Mouse (Mus musculus): ENCODE data around the gene Ptprd. TPM values are rescaled to one million over a fixed set of nuclear protein-coding genes. Genes with fewer than 3 reads are reported as not detected.

The Ptprd gene
- polyA plus RNA-seq, 1 experiment from 2014 or later, result 145 TPM

DNA sequence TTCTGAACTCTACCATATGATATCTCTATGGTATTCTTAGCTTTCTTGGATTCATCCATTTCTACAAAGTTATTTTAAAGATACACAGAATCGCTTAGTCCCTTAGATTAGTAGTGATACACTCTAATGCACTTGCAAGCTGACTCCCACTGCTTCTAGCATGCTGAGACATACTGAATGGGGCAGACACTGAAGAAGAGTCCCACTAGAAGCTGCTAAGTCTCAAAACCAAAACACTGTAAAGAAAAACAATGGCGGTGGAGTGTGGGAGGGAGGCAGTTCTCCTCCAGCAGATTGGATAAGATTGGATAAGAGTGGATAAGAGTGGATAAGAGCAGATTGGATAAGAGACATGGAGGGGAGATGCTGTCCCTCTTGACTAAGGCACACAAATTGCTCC, 2207.6 kb downstream of the Ptprd start:
- Histone ChIP-seq H3K9ac (replicated peaks; ENCODE audit: low read depth, low read length) (no peak overlapping the region), H3K4me1 (ENCODE audit: control insufficient read depth, insufficient read depth, low read length) (no peaks in the 10 kb centered on the region), H3K27ac (ENCODE audit: low read depth, low read length) (no peak overlapping the region), H3K4me3 (ENCODE audit: low read depth, low read length) (no peak overlapping the region), H3K27me3 (ENCODE audit: control insufficient read depth, insufficient read depth, low read length) (no peaks in the 10 kb centered on the region), H3K36me3 (ENCODE audit: control insufficient read depth, insufficient read depth, low read length) (no peaks in the 10 kb centered on the region), H3K9me3 (ENCODE audit: control insufficient read depth, low read length) (no peaks in the 10 kb centered on the region), H3K4me2 (ENCODE audit: low read depth, low read length) (no peak overlapping the region)
- 97% methylated on average over 2 of the region's 2 CpGs for WGBS
- no peak for ATAC-seq (ENCODE audit: low read depth)

DNA sequence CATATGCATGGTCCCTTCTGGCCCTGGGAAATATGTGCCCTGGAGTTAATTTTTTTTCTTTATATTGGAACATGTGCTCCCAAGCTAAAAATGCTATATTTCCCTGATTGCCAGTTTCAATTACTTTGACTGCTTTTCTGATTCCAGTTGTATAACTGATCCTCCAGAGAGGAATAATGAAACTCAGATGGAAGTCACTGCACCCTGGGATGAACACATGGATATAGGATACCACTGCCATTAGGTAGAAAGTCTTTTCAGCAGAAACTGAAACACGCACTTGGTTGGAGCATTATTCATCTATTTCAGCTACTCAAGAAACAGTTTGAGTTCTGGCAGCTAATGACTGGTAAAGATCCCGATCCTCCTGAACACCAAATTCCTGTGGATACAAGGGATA, 2211.5 kb downstream of the Ptprd start:
- H3K4me2 ChIP-seq (ENCODE audit: low read depth, low read length), result no peak overlapping the region
- WGBS, result 75% methylated on average over 2 of the region's 2 CpGs
- ATAC-seq (ENCODE audit: low read depth), result no peak
- H3K9ac ChIP-seq (replicated peaks; ENCODE audit: low read depth, low read length), result no peak overlapping the region
- no peaks in the 10 kb centered on the region for H3K9me3 ChIP-seq (ENCODE audit: control insufficient read depth, low read length)
- H3K27me3 ChIP-seq (ENCODE audit: control insufficient read depth, insufficient read depth, low read length), result no peaks in the 10 kb centered on the region
- no peaks in the 10 kb centered on the region for H3K36me3 ChIP-seq (ENCODE audit: control insufficient read depth, insufficient read depth, low read length)
- no peaks in the 10 kb centered on the region for H3K4me1 ChIP-seq (ENCODE audit: control insufficient read depth, insufficient read depth, low read length)
- no peak overlapping the region for H3K4me3 ChIP-seq (ENCODE audit: low read depth, low read length)
- no peak overlapping the region for H3K27ac ChIP-seq (ENCODE audit: low read depth, low read length)

DNA sequence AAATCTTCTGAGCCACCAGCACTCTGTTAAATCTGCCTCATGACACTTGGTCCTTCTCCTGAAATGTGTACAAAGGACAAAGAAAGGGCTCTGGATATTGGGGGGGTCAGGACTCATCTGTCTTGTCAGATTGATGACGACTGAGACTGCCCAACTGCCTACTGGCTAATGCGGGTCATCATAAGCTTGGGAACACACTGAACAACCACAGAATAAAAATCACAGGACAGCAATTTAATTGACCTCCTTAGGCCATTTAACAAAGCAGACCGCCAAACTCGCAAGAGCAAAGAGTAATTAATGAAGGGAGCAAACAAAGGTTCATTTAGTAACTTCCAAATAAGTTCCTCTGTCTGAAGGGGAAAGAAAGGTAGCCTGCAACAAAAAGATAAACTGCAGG, 2215.9 kb downstream of the Ptprd start:
- H3K27ac ChIP-seq (ENCODE audit: low read depth, low read length), result no peak overlapping the region
- H3K9me3 ChIP-seq (ENCODE audit: control insufficient read depth, low read length), result no peaks in the 10 kb centered on the region
- no peak overlapping the region for H3K4me3 ChIP-seq (ENCODE audit: low read depth, low read length)
- no peak overlapping the region for H3K4me2 ChIP-seq (ENCODE audit: low read depth, low read length)
- WGBS, result 36% methylated on average over 4 of the region's 4 CpGs
- H3K4me1 ChIP-seq (ENCODE audit: control insufficient read depth, insufficient read depth, low read length), result no peaks in the 10 kb centered on the region
- no peaks in the 10 kb centered on the region for H3K27me3 ChIP-seq (ENCODE audit: control insufficient read depth, insufficient read depth, low read length)
- ATAC-seq (ENCODE audit: low read depth), result no peak
- no peak overlapping the region for H3K9ac ChIP-seq (replicated peaks; ENCODE audit: low read depth, low read length)
- H3K36me3 ChIP-seq (ENCODE audit: control insufficient read depth, insufficient read depth, low read length), result no peaks in the 10 kb centered on the region

DNA sequence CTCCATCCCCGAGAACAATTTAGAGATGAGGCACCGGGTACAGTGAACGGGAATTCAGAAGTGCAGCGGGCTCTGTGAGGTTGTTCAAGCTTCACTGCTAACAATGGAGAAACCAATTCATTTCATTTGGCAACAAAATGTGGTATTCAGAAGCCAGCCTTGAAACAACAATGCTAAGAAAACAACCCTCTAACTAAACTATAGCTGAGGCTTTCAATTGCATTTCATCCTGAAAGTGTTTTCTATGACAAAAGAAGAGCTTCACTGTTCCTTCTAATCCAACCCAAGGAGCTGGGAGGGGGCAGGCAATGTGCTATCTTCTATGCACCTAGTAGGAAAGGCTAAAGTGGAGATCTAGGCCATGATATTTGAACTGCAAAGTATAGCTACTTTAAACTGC, 2217.2 kb downstream of the Ptprd start:
- Histone ChIP-seq H3K27ac (ENCODE audit: low read depth, low read length) (no peak overlapping the region), H3K9me3 (ENCODE audit: control insufficient read depth, low read length) (no peaks in the 10 kb centered on the region), H3K36me3 (ENCODE audit: control insufficient read depth, insufficient read depth, low read length) (no peaks in the 10 kb centered on the region), H3K4me3 (ENCODE audit: low read depth, low read length) (no peak overlapping the region), H3K9ac (replicated peaks; ENCODE audit: low read depth, low read length) (no peak overlapping the region), H3K27me3 (ENCODE audit: control insufficient read depth, insufficient read depth, low read length) (no peaks in the 10 kb centered on the region), H3K4me1 (ENCODE audit: control insufficient read depth, insufficient read depth, low read length) (no peaks in the 10 kb centered on the region), H3K4me2 (ENCODE audit: low read depth, low read length) (no peak overlapping the region)
- 51% methylated on average over 4 of the region's 4 CpGs for WGBS
- no peak for ATAC-seq (ENCODE audit: low read depth)

DNA sequence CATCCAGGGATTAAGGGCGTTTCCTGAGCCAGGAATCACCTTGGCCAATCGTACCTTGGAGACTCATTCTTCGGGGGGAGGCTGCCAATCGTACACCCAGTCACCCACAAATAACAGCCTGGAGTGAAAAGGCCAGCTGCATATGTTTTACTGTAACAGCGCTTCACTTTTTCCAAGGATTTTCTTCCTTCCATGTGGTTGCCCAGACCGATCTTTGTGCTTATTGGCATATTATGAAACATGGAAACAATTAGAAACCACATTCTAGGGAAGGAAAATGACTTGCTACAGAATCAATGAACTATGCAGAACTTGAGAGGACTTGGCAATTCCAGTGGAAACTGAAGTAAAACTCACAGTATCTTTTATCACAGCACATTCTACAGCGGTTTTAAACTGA, 2218.7 kb downstream of the Ptprd start:
- ATAC-seq (ENCODE audit: low read depth), result no peak
- 82% methylated on average over 7 of the region's 7 CpGs for WGBS
- Histone ChIP-seq H3K4me2 (ENCODE audit: low read depth, low read length) (no peak overlapping the region), H3K4me3 (ENCODE audit: low read depth, low read length) (no peak overlapping the region), H3K9ac (replicated peaks; ENCODE audit: low read depth, low read length) (no peak overlapping the region), H3K4me1 (ENCODE audit: control insufficient read depth, insufficient read depth, low read length) (no peaks in the 10 kb centered on the region), H3K27ac (ENCODE audit: low read depth, low read length) (no peak overlapping the region), H3K36me3 (ENCODE audit: control insufficient read depth, insufficient read depth, low read length) (no peaks in the 10 kb centered on the region), H3K27me3 (ENCODE audit: control insufficient read depth, insufficient read depth, low read length) (no peaks in the 10 kb centered on the region), H3K9me3 (ENCODE audit: control insufficient read depth, low read length) (no peaks in the 10 kb centered on the region)

DNA sequence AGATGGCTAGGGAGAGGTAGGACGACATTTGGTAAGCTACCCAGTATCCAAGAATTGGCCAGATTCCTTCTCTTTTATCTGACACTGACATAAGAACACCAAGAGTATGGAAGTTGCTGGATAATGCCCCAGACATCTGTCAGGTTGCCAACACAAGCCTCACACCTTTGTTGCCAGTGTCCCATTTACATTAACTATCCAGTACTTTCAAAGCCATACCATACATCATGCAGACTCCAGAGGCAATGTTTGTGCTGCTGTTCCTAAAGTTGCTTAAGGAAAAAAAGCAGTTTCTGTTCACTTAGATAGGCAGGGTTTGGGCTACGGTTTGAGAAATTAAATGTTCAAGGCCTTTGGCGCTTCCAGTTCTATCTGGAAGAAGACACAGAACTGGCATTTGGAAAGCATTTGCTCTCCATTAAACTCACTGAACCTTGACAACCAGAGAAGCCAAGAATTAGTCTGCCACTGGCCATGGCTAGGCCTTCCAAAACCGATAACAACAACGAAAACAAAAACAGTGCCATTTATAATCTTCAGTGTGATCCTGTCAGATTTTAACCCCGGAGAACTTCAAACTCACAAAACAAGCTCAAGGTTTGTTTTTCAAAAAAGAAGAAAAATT, 2220.0 kb downstream of the Ptprd start:
- H3K9me3 ChIP-seq (ENCODE audit: control insufficient read depth, low read length), result no peaks in the 10 kb centered on the region
- ATAC-seq (ENCODE audit: low read depth), result no peak
- WGBS, result 77% methylated on average over 6 of the region's 6 CpGs

DNA sequence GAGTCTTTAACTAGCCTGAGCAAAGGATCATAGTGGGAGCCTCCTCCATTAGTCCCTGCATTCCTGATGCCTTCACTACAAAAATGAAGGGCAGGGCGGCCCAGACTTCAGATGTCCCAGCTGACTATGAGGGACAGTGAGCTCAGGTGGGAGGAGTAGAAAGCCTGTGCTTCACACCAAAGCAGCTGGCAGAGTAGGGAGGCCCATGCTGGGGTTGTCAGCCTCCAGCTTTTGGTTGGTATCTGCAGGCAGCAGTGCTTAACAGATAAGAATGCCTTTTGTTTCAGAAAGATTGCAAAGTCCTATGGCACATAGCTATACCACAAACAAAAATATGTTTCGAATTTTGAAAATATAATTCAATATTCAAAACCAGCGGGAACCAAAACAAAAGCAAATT, 2237.0 kb downstream of the Ptprd start:
- Histone ChIP-seq H3K4me3 (ENCODE audit: low read depth, low read length) (no peak overlapping the region), H3K4me2 (ENCODE audit: low read depth, low read length) (no peak overlapping the region), H3K27me3 (ENCODE audit: control insufficient read depth, insufficient read depth, low read length) (no peaks in the 10 kb centered on the region), H3K27ac (ENCODE audit: low read depth, low read length) (no peak overlapping the region), H3K9ac (replicated peaks; ENCODE audit: low read depth, low read length) (no peak overlapping the region), H3K36me3 (ENCODE audit: control insufficient read depth, insufficient read depth, low read length) (no peaks in the 10 kb centered on the region), H3K9me3 (ENCODE audit: control insufficient read depth, low read length) (no peaks in the 10 kb centered on the region), H3K4me1 (ENCODE audit: control insufficient read depth, insufficient read depth, low read length) (no peaks in the 10 kb centered on the region)
- ATAC-seq (ENCODE audit: low read depth), result no peak
- 78% methylated on average over 3 of the region's 3 CpGs for WGBS

More for the DNA sequence above, 2220.0 kb downstream of the Ptprd start:
- H3K9ac ChIP-seq (replicated peaks; ENCODE audit: low read depth, low read length), result no peak overlapping the region
- no peaks in the 10 kb centered on the region for H3K27me3 ChIP-seq (ENCODE audit: control insufficient read depth, insufficient read depth, low read length)
- H3K27ac ChIP-seq (ENCODE audit: low read depth, low read length), result no peak overlapping the region
- no peaks in the 10 kb centered on the region for H3K4me1 ChIP-seq (ENCODE audit: control insufficient read depth, insufficient read depth, low read length)
- H3K4me2 ChIP-seq (ENCODE audit: low read depth, low read length), result no peak overlapping the region
- H3K36me3 ChIP-seq (ENCODE audit: control insufficient read depth, insufficient read depth, low read length), result no peaks in the 10 kb centered on the region
- H3K4me3 ChIP-seq (ENCODE audit: low read depth, low read length), result no peak overlapping the region

DNA sequence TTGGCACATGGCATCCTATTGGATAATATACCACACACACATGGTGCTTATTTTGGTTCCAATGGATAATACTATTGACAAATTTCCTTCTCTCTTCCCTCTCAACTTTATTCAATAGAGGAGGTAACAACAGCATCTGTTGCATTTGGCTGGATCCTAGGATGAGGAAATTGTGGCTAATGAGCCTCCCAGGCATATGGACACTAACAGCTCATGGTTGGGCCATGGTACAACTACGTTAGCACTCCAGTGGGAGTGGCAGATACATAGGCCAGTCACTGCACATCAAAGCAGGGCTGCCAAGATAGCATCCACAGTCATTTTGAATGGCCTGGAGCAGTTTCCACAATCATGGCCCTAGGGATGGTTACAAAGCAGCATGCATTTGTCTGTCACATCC, 2238.4 kb downstream of the Ptprd start:
- H3K4me1 ChIP-seq (ENCODE audit: control insufficient read depth, insufficient read depth, low read length), result no peaks in the 10 kb centered on the region
- no peaks in the 10 kb centered on the region for H3K27me3 ChIP-seq (ENCODE audit: control insufficient read depth, insufficient read depth, low read length)
- no peaks in the 10 kb centered on the region for H3K9me3 ChIP-seq (ENCODE audit: control insufficient read depth, low read length)
- H3K4me3 ChIP-seq (ENCODE audit: low read depth, low read length), result no peak overlapping the region
- no peak overlapping the region for H3K9ac ChIP-seq (replicated peaks; ENCODE audit: low read depth, low read length)
- 76% methylated on average over 1 of the region's 1 CpGs for WGBS
- 0 out of 2 replicates have a peak, but pooled peaks have one; percentile 24 for ATAC-seq (ENCODE audit: low read depth)
- no peaks in the 10 kb centered on the region for H3K36me3 ChIP-seq (ENCODE audit: control insufficient read depth, insufficient read depth, low read length)
- H3K4me2 ChIP-seq (ENCODE audit: low read depth, low read length), result no peak overlapping the region
- H3K27ac ChIP-seq (ENCODE audit: low read depth, low read length), result no peak overlapping the region

DNA sequence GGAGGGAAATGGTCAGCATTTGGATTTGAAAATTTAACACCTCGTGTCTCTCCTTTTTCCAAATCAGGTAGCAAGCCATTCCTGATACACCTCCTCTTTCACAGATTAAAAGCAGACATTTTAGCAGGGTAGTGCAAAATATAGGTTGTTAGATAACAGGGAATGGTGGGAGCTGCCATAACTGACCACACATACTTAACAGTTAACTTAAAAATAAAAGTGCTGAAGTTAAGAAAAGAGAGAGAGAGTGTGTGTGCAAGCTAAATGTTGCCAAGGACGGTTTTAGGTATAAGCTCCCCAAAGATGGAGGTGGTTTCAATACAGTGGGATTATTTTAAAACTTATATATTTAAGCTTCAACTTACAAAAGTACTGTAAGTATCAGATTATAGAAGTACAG, 2241.8 kb downstream of the Ptprd start:
- Histone ChIP-seq H3K9me3 (ENCODE audit: control insufficient read depth, low read length) (no peaks in the 10 kb centered on the region), H3K36me3 (ENCODE audit: control insufficient read depth, insufficient read depth, low read length) (no peaks in the 10 kb centered on the region), H3K4me1 (ENCODE audit: control insufficient read depth, insufficient read depth, low read length) (no peaks in the 10 kb centered on the region), H3K4me3 (ENCODE audit: low read depth, low read length) (no peak overlapping the region), H3K27me3 (ENCODE audit: control insufficient read depth, insufficient read depth, low read length) (no peaks in the 10 kb centered on the region), H3K4me2 (ENCODE audit: low read depth, low read length) (no peak overlapping the region), H3K27ac (ENCODE audit: low read depth, low read length) (no peak overlapping the region), H3K9ac (replicated peaks; ENCODE audit: low read depth, low read length) (no peak overlapping the region)
- WGBS, result 89% methylated on average over 2 of the region's 2 CpGs
- ATAC-seq (ENCODE audit: low read depth), result no peak

All from neural tube, embryonic 14.5 days (tissue).